Mouse (Mus musculus): ENCODE data around the gene Tmtc1.

- TF ChIP-seq POLR2A (IDR thresholded peaks at IDR 0.05; ENCODE audit: borderline replicate concordance, low read depth, low read length) (no peak), CTCF (IDR thresholded peaks at IDR 0.05; ENCODE audit: low read depth, low read length) (no peak)
Observed at GRCm38 (mm10) chr6:148318736-148319135, 125.5 kb downstream of the Tmtc1 start.

All from bone marrow macrophage, adult 2 months (primary cell).